Mouse (Mus musculus) layer of hippocampus, adult 18-20 months (tissue): ENCODE measurements around the gene Gm8180. TPM values are rescaled to one million over a fixed set of nuclear protein-coding genes. Genes with fewer than 3 reads are reported as not detected.
"Not testable (repeated sequence)": the region's sequence is repeated elsewhere in the genome, so short reads cannot be mapped to it uniquely, and the experiment has no call there.

Experiments
- DNase-seq, 2 experiments: peaks; one replicate each; pipeline ENCODE4 v3.0.0; 2022; ENCODE audit warnings: low spot score in 2 of 2
- long read RNA-seq: library from polyadenylated mRNA; stranded (forward); transcript quantifications from one replicate; pipeline ENCODE4 v2.0.0, GENCODE M21; 2021
- total RNA-seq, 2 experiments: library from RNA; stranded (reverse); gene quantifications; 2 replicates each; pipeline ENCODE4 v1.2.3; 2021

The Gm8180 gene
- not detected for total RNA-seq
- long read RNA-seq = 0 reads

DNA sequence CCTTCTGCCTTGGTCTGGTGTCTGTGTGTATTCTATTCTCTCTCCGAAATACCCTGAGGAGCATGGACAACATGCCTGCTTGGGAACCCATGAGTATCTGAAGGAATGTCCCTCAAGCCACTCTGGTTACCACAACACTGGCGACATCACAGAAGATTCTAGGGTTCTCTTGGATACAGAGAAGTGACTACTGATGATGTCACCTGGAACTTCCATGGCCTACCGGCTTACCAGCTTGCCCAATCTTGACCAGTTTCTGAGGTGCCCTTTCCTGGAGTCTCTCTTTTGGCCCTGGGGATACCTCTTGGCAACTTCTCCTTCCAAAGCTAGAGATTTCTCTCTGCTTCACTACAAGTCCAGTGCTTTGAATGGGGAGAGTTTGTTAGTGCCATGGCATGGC lies at the start of gene Gm8180:
Gm8180 (minus strand) TSS at position 101 of the 400 bp plus-strand sequence.
- not testable (repeated sequence) for DNase-seq

DNA sequence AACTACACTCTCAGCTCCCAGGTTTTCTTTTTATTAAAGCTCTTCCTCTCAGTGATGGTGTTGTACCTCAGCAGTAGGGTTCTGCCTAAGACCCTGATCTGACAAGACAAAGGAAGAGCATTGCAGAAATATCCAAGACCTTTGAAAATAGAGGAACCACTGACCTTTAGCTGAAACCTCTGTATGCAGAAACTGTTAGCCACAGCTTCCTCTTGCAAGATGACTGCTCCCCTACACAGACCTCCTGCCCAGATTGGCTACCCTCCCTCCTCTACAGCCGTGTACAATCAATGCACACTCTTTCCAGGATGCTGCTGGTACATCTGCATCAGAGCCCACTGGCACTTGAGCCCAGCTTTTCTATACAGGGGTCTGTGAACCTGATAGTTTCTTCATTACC lies 45.8 kb upstream of the Gm8180 start:
- not testable (repeated sequence) for DNase-seq

DNA sequence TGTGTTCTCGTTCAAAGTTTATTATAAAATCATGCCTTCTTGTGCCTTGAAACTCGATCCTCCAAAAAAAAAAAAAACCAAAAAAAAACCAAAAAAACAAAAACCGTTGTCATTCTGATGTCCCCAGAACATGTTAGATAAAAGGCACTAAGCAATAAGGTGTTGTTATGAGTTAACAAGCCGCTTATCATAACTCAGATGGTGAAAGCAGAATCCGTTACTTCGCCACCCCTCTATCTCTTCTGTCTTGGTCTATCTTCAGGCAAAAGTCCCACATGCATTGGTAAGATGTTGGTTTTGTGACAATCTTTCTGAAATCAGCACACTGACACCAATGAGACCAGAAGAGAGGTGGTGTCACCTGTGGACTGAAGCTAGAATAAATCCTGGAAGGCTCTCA lies 39.6 kb upstream of the Gm8180 start:
- DNase-seq = not testable (repeated sequence)

DNA sequence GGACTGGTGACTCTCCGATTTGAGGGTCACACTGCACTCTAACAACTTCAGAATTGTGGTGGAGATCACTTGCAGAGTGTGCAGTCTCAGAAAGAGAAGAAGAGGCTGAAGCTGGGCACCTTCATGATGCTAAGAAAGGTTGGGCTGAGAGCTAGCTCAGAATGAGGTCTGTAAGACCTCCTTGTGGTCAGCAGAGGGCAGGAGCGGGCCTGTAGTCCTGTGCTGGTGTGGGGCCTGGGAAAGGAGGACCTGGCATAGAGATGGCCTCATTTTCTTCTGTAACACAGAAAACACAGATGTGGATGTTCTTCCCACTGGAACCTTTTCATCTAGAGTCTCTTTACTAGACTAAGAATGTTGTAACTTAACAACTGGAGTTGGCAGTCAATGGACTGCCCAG lies 37.3 kb upstream of the Gm8180 start:
- not testable (repeated sequence) for DNase-seq

DNA sequence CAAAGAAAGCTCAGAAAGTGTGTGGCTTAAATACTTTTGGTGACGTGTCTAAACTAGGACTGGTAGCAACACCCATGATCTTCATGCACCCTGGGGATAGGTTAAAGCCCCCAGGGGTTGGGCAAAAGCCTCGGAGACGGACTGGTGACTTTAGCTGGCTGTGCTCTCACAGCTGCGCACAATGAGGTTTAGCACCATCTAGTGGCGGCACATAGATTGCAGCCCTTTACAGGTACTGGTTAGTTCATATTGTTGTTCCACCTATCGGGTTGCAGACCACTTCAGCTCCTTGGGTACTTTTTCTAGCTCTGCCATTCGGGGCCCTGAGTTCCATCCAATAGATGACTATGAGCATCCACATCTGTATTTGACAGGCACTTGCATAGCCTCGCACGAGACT lies 27.9 kb upstream of the Gm8180 start:
- DNase-seq = peak in 1 of 2 experiments; percentile 60

DNA sequence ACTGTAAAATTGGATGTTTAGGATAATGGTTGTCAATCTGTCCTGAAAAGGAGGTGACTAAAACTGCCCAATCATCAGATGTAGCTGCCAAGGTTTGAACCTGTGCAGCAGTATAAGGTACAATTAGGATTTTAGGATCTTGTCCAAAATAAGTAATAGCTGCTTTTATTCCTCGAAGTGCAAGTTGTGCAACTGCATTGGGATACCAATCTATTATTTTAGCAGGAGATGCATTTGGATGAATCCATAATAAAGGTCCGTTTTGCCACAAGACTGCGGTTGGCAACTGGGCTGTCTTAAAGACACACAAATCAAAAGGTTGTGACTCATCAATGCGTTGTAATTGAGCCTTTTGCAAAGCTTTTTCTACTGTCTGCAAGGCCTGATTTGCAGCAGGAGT lies 23.6 kb upstream of the Gm8180 start:
- not testable (repeated sequence) for DNase-seq

DNA sequence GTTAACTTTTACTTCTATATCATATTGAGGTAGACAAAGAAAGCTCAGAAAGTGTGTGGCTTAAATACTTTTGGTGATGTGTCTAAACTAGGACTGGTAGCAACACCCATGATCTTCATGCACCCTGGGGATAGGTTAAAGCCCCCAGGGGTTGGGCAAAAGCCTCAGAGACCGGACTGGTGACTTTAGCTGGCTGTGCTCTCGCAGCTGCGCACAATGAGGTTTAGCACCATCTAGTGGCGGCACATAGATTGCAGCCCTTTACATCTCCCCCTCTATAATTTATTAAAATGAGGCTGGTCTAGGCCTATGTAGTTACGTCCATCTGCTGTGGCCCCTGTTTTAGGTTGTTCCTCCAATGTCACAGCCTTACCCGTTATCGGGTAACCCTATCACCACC lies 19.9 kb upstream of the Gm8180 start:
- not testable (repeated sequence) for DNase-seq

DNA sequence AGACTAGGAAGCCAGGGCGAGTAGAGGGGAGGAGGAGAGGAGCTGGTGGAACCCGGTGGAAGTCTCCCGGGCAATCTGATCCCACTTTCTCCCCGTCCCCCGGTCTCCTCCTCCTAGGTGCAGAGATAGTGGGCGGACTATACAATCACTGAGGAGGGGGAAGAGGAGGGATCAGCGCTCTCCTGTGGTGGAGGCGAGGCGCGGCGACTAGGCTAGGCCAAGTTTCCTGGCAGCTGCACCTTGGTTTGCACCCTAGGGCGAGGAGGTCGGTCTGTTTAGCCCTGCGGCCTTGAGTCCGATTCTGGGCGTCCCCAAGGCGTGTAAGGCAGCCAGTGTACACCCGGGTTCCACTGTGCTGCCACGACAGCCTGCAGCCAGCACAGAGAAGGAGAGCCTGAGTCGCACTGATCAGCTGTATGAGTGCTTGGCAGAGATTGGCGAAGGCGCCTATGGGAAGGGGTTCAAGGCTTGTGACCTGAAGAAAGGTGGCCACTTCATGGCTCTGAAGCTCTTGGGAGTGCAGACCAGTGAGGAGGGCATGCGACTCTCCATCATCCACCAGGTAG lies 12.4 kb upstream of the Gm8180 start:
- not testable (repeated sequence) for DNase-seq

DNA sequence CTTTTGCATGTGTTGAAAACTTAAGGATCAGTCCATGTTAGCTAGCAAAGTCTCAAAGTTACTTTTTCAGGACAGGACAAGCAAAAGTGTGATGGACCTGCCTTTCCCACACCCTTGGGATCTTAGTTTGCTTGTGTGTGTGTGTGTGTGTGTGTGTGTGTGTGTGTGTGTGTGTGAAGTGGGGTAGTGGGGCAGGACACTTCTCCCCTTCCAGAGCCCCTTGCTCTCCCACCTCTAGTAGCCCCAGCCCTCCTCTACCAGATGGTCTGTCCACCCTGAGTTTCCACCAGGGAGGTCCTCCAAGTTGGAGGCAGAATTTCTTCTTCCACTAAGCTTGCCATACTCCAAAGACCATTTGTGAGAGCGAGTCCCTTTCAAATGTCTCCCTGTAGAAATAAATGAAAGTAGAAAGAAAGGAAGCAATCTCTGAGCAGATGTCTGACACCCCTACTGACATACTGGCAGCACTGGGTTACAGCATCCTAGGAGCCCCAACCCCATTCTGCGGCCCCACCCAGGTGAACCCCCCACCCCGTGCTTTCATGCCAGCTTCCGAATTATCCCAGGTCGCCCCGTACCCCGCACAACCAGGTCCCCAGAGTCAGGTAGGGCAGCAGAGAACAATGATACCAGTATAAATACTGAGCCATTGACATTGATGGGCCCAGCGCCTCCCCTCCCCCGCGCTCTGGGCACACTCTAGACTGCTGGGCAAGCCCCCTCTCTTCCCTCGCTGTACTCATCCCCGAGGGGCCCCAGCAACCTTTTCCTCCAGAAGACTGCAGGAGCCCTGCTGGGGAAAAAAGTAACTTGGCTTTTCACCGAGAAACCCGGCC lies 11.7 kb upstream of the Gm8180 start:
- no peak for DNase-seq

DNA sequence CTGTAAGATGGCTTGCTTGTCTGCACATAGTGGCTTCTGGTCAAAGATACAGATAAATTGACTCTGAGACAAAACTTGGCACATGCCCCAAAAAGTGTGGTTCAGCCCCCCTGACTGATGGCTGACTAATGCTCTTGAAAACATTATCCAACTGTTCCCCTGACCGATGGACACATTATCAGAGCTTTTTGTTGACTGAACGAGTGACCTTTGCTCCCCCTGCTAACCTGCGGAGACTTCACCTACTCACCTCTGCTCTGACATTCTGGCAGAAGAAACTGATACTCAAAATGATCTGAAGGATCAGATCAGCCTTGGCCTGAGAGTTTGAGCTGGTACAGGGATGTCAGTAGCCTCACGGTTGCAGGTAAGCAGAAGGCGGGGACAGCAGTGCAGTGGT lies 9.3 kb upstream of the Gm8180 start:
- not testable (repeated sequence) for DNase-seq

DNA sequence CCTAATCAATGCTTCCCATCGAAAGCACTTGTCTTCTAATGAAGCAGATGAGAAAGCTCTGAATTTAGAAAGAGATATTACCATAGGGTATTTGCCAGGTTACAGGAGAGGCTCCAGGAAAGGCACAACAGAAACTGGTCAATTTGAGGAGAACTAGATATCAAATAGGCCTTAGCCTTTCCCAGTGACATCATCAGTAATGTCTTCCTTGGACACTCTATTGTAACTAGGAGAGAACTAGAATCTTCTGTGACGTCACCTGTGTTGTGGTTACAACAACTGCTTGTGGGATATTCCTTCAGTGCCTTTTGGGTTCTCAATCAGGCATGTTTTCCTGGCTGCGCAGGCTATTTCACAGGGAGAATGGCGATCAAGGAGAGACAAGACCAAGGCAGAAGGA lies 37.0 kb downstream of the Gm8180 start, which contains the start of gene Gm6526:
Gm6526 (plus strand) TSS at position 301 of the 400 bp plus-strand sequence.
- not testable (repeated sequence) for DNase-seq

Other genes starting within 250 kb of the Gm8180 start
- not detected for gene Gm5799, start 241.2 kb downstream of the Gm8180 start, total RNA-seq
- not detected for gene Gm17654, start 205.6 kb downstream of the Gm8180 start, total RNA-seq
- gene Gm10375, start 176.7 kb downstream of the Gm8180 start, total RNA-seq = not detected
- gene Gm8165, start 107.5 kb downstream of the Gm8180 start, total RNA-seq = not detected
- 1 to 10 TPM in 1 of 2 experiments, under 1 TPM in 1; 0.84 to 2.0 TPM for gene Gm7324, start 86.9 kb downstream of the Gm8180 start, total RNA-seq
- not detected for gene Gm16506, start 57.3 kb downstream of the Gm8180 start, total RNA-seq
- not detected for gene Gm6526, start 36.9 kb downstream of the Gm8180 start, total RNA-seq
- not detected for gene Ear1, start 90.8 kb upstream of the Gm8180 start, total RNA-seq
- not detected for gene Ear10, start 138.8 kb upstream of the Gm8180 start, total RNA-seq
- gene Gm8113, start 140.6 kb upstream of the Gm8180 start, total RNA-seq = not detected
- gene Ang5, start 172.3 kb upstream of the Gm8180 start, total RNA-seq = not detected
- not detected for gene Ang6, start 217.5 kb upstream of the Gm8180 start, total RNA-seq